Mouse (Mus musculus) cortical plate, adult 2 months (tissue): ENCODE measurements at regions not wholly inside any gene's neighbourhood (a gene's known extent, or its start where the extent isn't known, plus 50 kb on each side); places are given as distances from the start of the nearest gene placed in this dataset.

Source experiments
- CTCF ChIP-seq: fragments of 200-500 bp; IDR thresholded peaks from 2 replicates; pipeline ENCODE4 v1.5.1; 2011; ENCODE audit warnings: mild to moderate bottlenecking, control low read depth, low read length; ENCODE audit not compliant: insufficient read depth; ENCODE audit errors: extremely low read depth
- POLR2A ChIP-seq: fragments of 200-500 bp; IDR thresholded peaks from 2 replicates; pipeline ENCODE4 v1.6.1; 2011; ENCODE audit warnings: mild to moderate bottlenecking, low read length, control low read depth; ENCODE audit not compliant: insufficient read depth; ENCODE audit errors: extremely low read depth

GRCm38 (mm10) chr11:45790504-45790903 is 61.3 kb upstream of the Clint1 start:
- TF ChIP-seq POLR2A (no peak), CTCF (no peak)
